Mouse (Mus musculus) lung, embryonic 16.5 days (tissue): ENCODE measurements around the gene Trim69. TPM values are rescaled to one million over a fixed set of nuclear protein-coding genes. Genes with fewer than 3 reads are reported as not detected.

Experiments used
- ATAC-seq: fragments of 200-750 bp; cut with Nextera tagmentation; 2 replicates; pipeline ENCODE4 v1.8.0; 2017; ENCODE audit warnings: low read depth, mild to moderate bottlenecking, moderate library complexity
- H3K27ac ChIP-seq: fragments of 300-500 bp; sonication (generic); 2 replicates; pipeline ENCODE4 v1.5.1; 2014; ENCODE audit warnings: mild to moderate bottlenecking, control low read depth, low read length
- H3K27me3 ChIP-seq: fragments of 300-500 bp; sonication (generic); 2 replicates; pipeline ENCODE4 v1.6.1; 2014; ENCODE audit warnings: low read depth, low read length, mixed read lengths; ENCODE audit not compliant: control insufficient read depth, insufficient read depth
- H3K36me3 ChIP-seq: fragments of 300-500 bp; sonication (generic); 2 replicates; pipeline ENCODE4 v1.6.1; 2014; ENCODE audit warnings: low read length; ENCODE audit not compliant: control insufficient read depth, insufficient read depth
- H3K4me1 ChIP-seq: fragments of 300-500 bp; sonication (generic); replicated peaks from 2 replicates; pipeline ENCODE4 v1.6.1; 2014; ENCODE audit warnings: low read length, mixed read lengths; ENCODE audit not compliant: control insufficient read depth, insufficient read depth
- H3K4me2 ChIP-seq: fragments of 300-500 bp; sonication (generic); 2 replicates; pipeline ENCODE4 v1.6.1; 2014; ENCODE audit warnings: low read depth, low read length, control low read depth
- H3K4me3 ChIP-seq: fragments of 300-500 bp; sonication (generic); 2 replicates; pipeline ENCODE4 v1.5.1; 2014; ENCODE audit warnings: mild to moderate bottlenecking, low read length, control low read depth
- H3K9ac ChIP-seq: fragments of 300-500 bp; sonication (generic); 2 replicates; pipeline ENCODE4 v1.6.1; 2014; ENCODE audit warnings: low read length, control low read depth
- H3K9me3 ChIP-seq: fragments of 300-500 bp; sonication (generic); 2 replicates; pipeline ENCODE4 v1.6.1; 2016; ENCODE audit warnings: low read length; ENCODE audit not compliant: control insufficient read depth
- WGBS: fragments of 180-500 bp; shearing (Covaris S2); extraction: QIAGEN DNeasy Blood & Tissue Kit; methylation state at CpG from one replicate; pipeline ENCODE4 v1.1.7; 2014; 5-methylcytosine and 5-hydroxymethylcytosine counted together
- polyA plus RNA-seq: library from polyadenylated mRNA; unstranded; fragments of >200 nt; fragmentation: Nextera tagmentation; extraction: Ambion mirVana; gene quantifications from 2 replicates; pipeline ENCODE4 v1.2.1, GENCODE M21; 2015

The Trim69 gene
- polyA plus RNA-seq, 1 experiment from 2014 or later = 0.11 TPM

GRCm38 (mm10) chr2:122137839-122138465 lies 22.5 kb upstream of the Trim69 start:
- no peak for ATAC-seq
- H3K9ac ChIP-seq = no peak overlapping the region
- H3K4me2 ChIP-seq = no peak overlapping the region
- no peaks in the 10 kb centered on the region for H3K36me3 ChIP-seq
- no peak overlapping the region for H3K4me3 ChIP-seq
- no peak overlapping the region for H3K27ac ChIP-seq
- no peaks in the 10 kb centered on the region for H3K9me3 ChIP-seq
- WGBS = 50% methylated on average over 5 of the region's 5 CpGs
- H3K27me3 ChIP-seq = no peaks in the 10 kb centered on the region
- H3K4me1 ChIP-seq = no peaks in the 10 kb centered on the region

GRCm38 (mm10) chr2:122140815-122141214 lies 19.7 kb upstream of the Trim69 start:
- H3K36me3 ChIP-seq = no peaks in the 10 kb centered on the region
- no peak overlapping the region for H3K4me2 ChIP-seq
- H3K9ac ChIP-seq = no peak overlapping the region
- H3K27ac ChIP-seq = no peak overlapping the region
- H3K27me3 ChIP-seq = no peaks in the 10 kb centered on the region
- whole genome bisulfite sequencing = 65% methylated on average over 2 of the region's 2 CpGs
- no peak overlapping the region for H3K4me3 ChIP-seq
- no peak for ATAC-seq
- H3K4me1 ChIP-seq = no peaks in the 10 kb centered on the region
- H3K9me3 ChIP-seq = no peaks in the 10 kb centered on the region

- Histone ChIP-seq H3K4me2 (no peak overlapping the region), H3K9ac (no peak overlapping the region), H3K36me3 (no peaks in the 10 kb centered on the region), H3K4me3 (no peak overlapping the region), H3K9me3 (no peaks in the 10 kb centered on the region), H3K27me3 (no peaks in the 10 kb centered on the region), H3K4me1 (no peaks in the 10 kb centered on the region), H3K27ac (no peak overlapping the region)
- WGBS = 59% methylated on average over 5 of the region's 5 CpGs
- ATAC-seq = no peak
These were observed 19.1 kb upstream of the Trim69 start for GRCm38 (mm10) chr2:122141332-122141967.

- no peak overlapping the region for H3K4me3 ChIP-seq
- no peak overlapping the region for H3K4me2 ChIP-seq
- H3K9me3 ChIP-seq = no peaks in the 10 kb centered on the region
- H3K36me3 ChIP-seq = no peaks in the 10 kb centered on the region
- no peaks in the 10 kb centered on the region for H3K27me3 ChIP-seq
- no peak overlapping the region for H3K27ac ChIP-seq
- WGBS = 85% methylated on average over 3 of the region's 3 CpGs
- H3K4me1 ChIP-seq = peaks cover 6% of the 10 kb centered on the region
- H3K9ac ChIP-seq = no peak overlapping the region
- ATAC-seq = no peak
These were observed 17.4 kb upstream of the Trim69 start for GRCm38 (mm10) chr2:122143111-122143510.

- WGBS = 56% methylated on average over 4 of the region's 4 CpGs
These were observed 14.7 kb upstream of the Trim69 start for GRCm38 (mm10) chr2:122145756-122146155.

GRCm38 (mm10) chr2:122146687-122147086 lies 13.8 kb upstream of the Trim69 start:
- Histone ChIP-seq H3K4me2 (peak overlapping the region; percentile 74; the same call in 1 of the 2 replicates), H3K27me3 (no peaks in the 10 kb centered on the region), H3K4me1 (peaks cover 13% of the 10 kb centered on the region), H3K9ac (no peak overlapping the region; the same call in 1 of the 2 replicates), H3K27ac (no peak overlapping the region), H3K36me3 (peaks cover 2% of the 10 kb centered on the region; the same call in 1 of the 2 replicates), H3K9me3 (no peaks in the 10 kb centered on the region), H3K4me3 (no peak overlapping the region)
- WGBS = 59% methylated on average over 6 of the region's 6 CpGs
- ATAC-seq = no peak

More at GRCm38 (mm10) chr2:122145756-122146155, 14.7 kb upstream of the Trim69 start:
- no peak for ATAC-seq
- H3K9ac ChIP-seq = no peak overlapping the region
- H3K9me3 ChIP-seq = no peaks in the 10 kb centered on the region
- H3K4me1 ChIP-seq = peaks cover 13% of the 10 kb centered on the region
- no peaks in the 10 kb centered on the region for H3K27me3 ChIP-seq
- no peak overlapping the region for H3K27ac ChIP-seq
- no peak overlapping the region for H3K4me3 ChIP-seq
- H3K4me2 ChIP-seq = no peak overlapping the region
- H3K36me3 ChIP-seq = no peaks in the 10 kb centered on the region

GRCm38 (mm10) chr2:122147508-122148241 lies 12.8 kb upstream of the Trim69 start, which contains the start of gene B2m:
TSS of gene B2m (plus strand) at chr2:122147686.
- whole genome bisulfite sequencing = under 1% methylated on average over 39 of the region's 40 CpGs
- Histone ChIP-seq H3K4me2 (peak within 1 kb of the TSS; percentile 74), H3K36me3 (peaks cover 3% of the 10 kb centered on the region; the same call in 1 of the 2 replicates), H3K4me3 (peak within 1 kb of the TSS; percentile 82), H3K4me1 (peaks cover 13% of the 10 kb centered on the region), H3K9me3 (no peaks in the 10 kb centered on the region), H3K27me3 (no peaks in the 10 kb centered on the region), H3K27ac (peak within 1 kb of the TSS; percentile 82), H3K9ac (peak within 1 kb of the TSS; percentile 87)
- ATAC-seq = peak; percentile 99

- peak; percentile 56 for ATAC-seq
- Histone ChIP-seq H3K9me3 (no peaks in the 10 kb centered on the region), H3K9ac (peak overlapping the region; percentile 87), H3K27me3 (no peaks in the 10 kb centered on the region), H3K36me3 (peaks cover 3% of the 10 kb centered on the region; the same call in 1 of the 2 replicates), H3K4me2 (peak overlapping the region; percentile 74), H3K27ac (peak overlapping the region; percentile 82), H3K4me1 (peaks cover 13% of the 10 kb centered on the region), H3K4me3 (peak overlapping the region; percentile 82)
- WGBS = 13% methylated on average over 18 of the region's 18 CpGs
These were observed 12.1 kb upstream of the Trim69 start for GRCm38 (mm10) chr2:122148242-122148917.
